Mouse (Mus musculus): Measurements from ENCODE around the gene Zyx. TPM values are rescaled to one million over a fixed set of nuclear protein-coding genes. Genes with fewer than 3 reads are reported as not detected.

The Zyx gene
- polyA plus RNA-seq, 1 experiment from 2014 or later = 52.4 TPM

DNA sequence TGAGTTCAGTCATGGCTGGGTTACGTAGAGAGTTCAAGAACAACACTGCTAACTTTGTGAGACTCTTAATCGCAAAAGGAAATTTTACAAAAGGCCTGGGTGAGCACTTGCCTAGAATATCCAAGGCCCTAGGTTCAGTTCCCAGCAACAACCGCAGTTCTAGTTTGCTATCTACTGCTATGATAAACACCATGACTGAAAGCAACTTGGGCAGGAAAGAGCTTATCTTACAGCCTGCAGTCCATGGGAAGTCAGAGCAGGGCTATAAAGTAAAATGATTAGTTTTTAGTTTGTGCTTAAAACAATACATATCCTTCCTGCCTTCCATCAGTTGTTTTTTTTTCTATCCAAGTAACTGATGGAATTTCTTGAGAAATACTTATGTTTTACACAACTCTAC lies 22.9 kb upstream of the Zyx start:
- 94% methylated on average over 3 of the region's 3 CpGs for WGBS
- Histone ChIP-seq H3K9me3 (ENCODE audit: control insufficient read depth, low read length) (no peaks in the 10 kb centered on the region), H3K9ac (ENCODE audit: low read depth, low read length) (no peak overlapping the region), H3K27ac (ENCODE audit: low read depth, low read length) (no peak overlapping the region), H3K36me3 (ENCODE audit: control insufficient read depth, insufficient read depth, low read length) (no peaks in the 10 kb centered on the region), H3K4me2 (ENCODE audit: low read length) (no peak overlapping the region), H3K4me3 (ENCODE audit: low read length) (no peak overlapping the region), H3K4me1 (ENCODE audit: control insufficient read depth, insufficient read depth, low read depth, low read length) (peaks cover 14% of the 10 kb centered on the region), H3K27me3 (replicated peaks; ENCODE audit: control insufficient read depth, insufficient read depth, low read length) (no peaks in the 10 kb centered on the region)
- ATAC-seq = no peak

GRCm38 (mm10) chr6:42328757-42329156 lies 20.7 kb upstream of the Zyx start:
- no peak for ATAC-seq
- H3K4me1 ChIP-seq (ENCODE audit: control insufficient read depth, insufficient read depth, low read depth, low read length) = no peaks in the 10 kb centered on the region
- no peaks in the 10 kb centered on the region for H3K9me3 ChIP-seq (ENCODE audit: control insufficient read depth, low read length)
- no peaks in the 10 kb centered on the region for H3K27me3 ChIP-seq (replicated peaks; ENCODE audit: control insufficient read depth, insufficient read depth, low read length)
- 81% methylated on average over 3 of the region's 3 CpGs for WGBS
- no peak overlapping the region for H3K9ac ChIP-seq (ENCODE audit: low read depth, low read length)
- H3K36me3 ChIP-seq (ENCODE audit: control insufficient read depth, insufficient read depth, low read length) = no peaks in the 10 kb centered on the region
- H3K4me3 ChIP-seq (ENCODE audit: low read length) = no peak overlapping the region
- H3K27ac ChIP-seq (ENCODE audit: low read depth, low read length) = no peak overlapping the region
- no peak overlapping the region for H3K4me2 ChIP-seq (ENCODE audit: low read length)

DNA sequence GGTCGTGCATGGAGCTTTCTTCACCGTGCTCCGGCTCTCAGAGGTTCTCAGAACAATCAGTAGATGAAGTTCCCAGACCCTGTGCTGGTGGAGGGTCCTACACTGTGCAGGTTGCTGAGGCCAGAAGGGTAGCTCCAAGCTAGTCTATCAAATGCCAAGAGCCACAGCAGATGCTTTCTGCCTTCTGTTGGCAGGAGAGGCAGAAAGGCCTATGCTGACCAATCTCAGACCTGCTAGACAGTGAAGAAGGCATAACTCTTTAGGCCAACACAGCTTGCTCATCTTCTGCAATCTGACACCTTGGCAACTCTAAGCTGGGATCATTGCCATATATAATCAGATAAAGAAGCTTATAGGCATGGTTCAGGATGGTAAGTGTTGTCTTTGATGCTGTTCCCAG lies 19.2 kb upstream of the Zyx start:
- Histone ChIP-seq H3K4me2 (ENCODE audit: low read length) (no peak overlapping the region), H3K9me3 (ENCODE audit: control insufficient read depth, low read length) (no peaks in the 10 kb centered on the region), H3K27me3 (replicated peaks; ENCODE audit: control insufficient read depth, insufficient read depth, low read length) (no peaks in the 10 kb centered on the region), H3K9ac (ENCODE audit: low read depth, low read length) (no peak overlapping the region), H3K4me3 (ENCODE audit: low read length) (no peak overlapping the region), H3K36me3 (ENCODE audit: control insufficient read depth, insufficient read depth, low read length) (no peaks in the 10 kb centered on the region), H3K4me1 (ENCODE audit: control insufficient read depth, insufficient read depth, low read depth, low read length) (no peaks in the 10 kb centered on the region), H3K27ac (ENCODE audit: low read depth, low read length) (no peak overlapping the region)
- 80% methylated on average over 3 of the region's 3 CpGs for WGBS
- ATAC-seq = peak; percentile 13; the same call in 1 of the 2 replicates

DNA sequence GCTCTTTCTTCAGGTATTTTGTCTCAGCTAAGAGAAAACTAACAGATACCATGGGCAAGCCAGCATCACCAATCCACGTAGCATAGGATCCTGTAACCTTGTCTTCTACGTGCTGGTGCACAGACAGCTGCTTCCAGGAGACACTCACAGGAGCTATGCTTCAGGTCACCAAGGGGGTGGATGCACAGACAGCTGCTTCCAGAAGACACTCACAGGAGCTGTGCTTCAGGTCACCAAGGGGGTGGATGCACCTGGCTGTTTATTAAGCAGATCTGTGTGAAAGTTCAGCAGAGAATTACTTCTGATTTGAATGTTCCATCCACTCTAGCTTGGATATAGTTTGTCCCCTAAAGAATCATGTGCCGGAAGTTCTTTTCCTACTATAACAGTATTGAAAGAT lies 18.5 kb upstream of the Zyx start:
- Histone ChIP-seq H3K4me2 (ENCODE audit: low read length) (no peak overlapping the region), H3K9me3 (ENCODE audit: control insufficient read depth, low read length) (no peaks in the 10 kb centered on the region), H3K27ac (ENCODE audit: low read depth, low read length) (no peak overlapping the region), H3K36me3 (ENCODE audit: control insufficient read depth, insufficient read depth, low read length) (no peaks in the 10 kb centered on the region), H3K4me3 (ENCODE audit: low read length) (no peak overlapping the region), H3K4me1 (ENCODE audit: control insufficient read depth, insufficient read depth, low read depth, low read length) (no peaks in the 10 kb centered on the region), H3K27me3 (replicated peaks; ENCODE audit: control insufficient read depth, insufficient read depth, low read length) (no peaks in the 10 kb centered on the region), H3K9ac (ENCODE audit: low read depth, low read length) (no peak overlapping the region)
- no peak for ATAC-seq
- 95% methylated on average over 3 of the region's 3 CpGs for WGBS

DNA sequence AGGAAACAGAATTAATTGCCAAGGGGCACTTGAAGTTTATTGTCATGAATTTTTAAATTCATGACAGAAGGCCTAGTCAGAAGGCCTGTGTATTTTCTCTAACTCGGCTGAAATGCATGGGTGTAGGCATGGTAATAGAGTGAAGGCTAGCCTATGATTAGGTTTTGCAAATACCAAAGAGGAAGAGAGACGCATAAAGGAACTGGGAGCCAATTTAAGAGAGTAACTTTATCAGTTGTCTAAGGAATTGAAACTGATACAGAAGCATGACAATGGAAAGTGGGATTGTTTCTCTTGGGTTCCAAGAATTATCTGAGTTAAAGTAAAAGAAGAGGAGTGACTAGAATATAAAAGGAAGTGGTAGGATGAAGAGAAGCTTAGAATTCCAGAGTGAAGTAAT lies 10.2 kb upstream of the Zyx start:
- Histone ChIP-seq H3K9ac (ENCODE audit: low read depth, low read length) (no peak overlapping the region), H3K27me3 (replicated peaks; ENCODE audit: control insufficient read depth, insufficient read depth, low read length) (no peaks in the 10 kb centered on the region), H3K27ac (ENCODE audit: low read depth, low read length) (no peak overlapping the region), H3K36me3 (ENCODE audit: control insufficient read depth, insufficient read depth, low read length) (no peaks in the 10 kb centered on the region), H3K4me3 (ENCODE audit: low read length) (no peak overlapping the region), H3K9me3 (ENCODE audit: control insufficient read depth, low read length) (no peaks in the 10 kb centered on the region), H3K4me2 (ENCODE audit: low read length) (no peak overlapping the region), H3K4me1 (ENCODE audit: control insufficient read depth, insufficient read depth, low read depth, low read length) (no peaks in the 10 kb centered on the region)
- WGBS = 92% methylated on average over 2 of the region's 2 CpGs
- no peak for ATAC-seq

DNA sequence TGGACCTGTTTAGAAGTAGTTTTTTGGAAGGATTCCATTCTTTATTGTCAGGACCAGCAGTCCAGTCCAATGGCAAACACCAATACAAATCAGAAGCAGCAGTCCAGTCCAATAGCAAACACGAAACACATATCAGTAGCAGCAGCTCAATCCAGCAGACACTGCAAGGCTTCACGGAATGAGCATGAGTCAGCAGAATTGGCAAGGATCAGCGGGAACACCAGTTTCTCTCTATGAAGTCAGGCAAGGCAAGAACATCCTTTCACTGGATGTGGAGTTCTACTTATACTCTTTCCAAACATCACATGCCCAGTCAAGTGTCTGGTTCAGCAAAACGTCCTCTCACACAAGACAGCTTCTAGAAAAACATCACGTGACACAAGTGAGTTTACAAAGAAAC lies 9.4 kb upstream of the Zyx start:
- ATAC-seq = no peak

GRCm38 (mm10) chr6:42342171-42342570 lies 7.3 kb upstream of the Zyx start:
- ATAC-seq = no peak
- Histone ChIP-seq H3K9me3 (ENCODE audit: control insufficient read depth, low read length) (no peaks in the 10 kb centered on the region), H3K36me3 (ENCODE audit: control insufficient read depth, insufficient read depth, low read length) (no peaks in the 10 kb centered on the region), H3K4me3 (ENCODE audit: low read length) (no peak overlapping the region), H3K4me1 (ENCODE audit: control insufficient read depth, insufficient read depth, low read depth, low read length) (no peaks in the 10 kb centered on the region), H3K27ac (ENCODE audit: low read depth, low read length) (no peak overlapping the region), H3K9ac (ENCODE audit: low read depth, low read length) (no peak overlapping the region), H3K4me2 (ENCODE audit: low read length) (no peak overlapping the region), H3K27me3 (replicated peaks; ENCODE audit: control insufficient read depth, insufficient read depth, low read length) (no peaks in the 10 kb centered on the region)
- 71% methylated on average over 1 of the region's 1 CpGs for WGBS

More for the DNA sequence above, 9.4 kb upstream of the Zyx start:
- no peaks in the 10 kb centered on the region for H3K4me1 ChIP-seq (ENCODE audit: control insufficient read depth, insufficient read depth, low read depth, low read length)
- 84% methylated on average over 5 of the region's 5 CpGs for WGBS
- no peaks in the 10 kb centered on the region for H3K36me3 ChIP-seq (ENCODE audit: control insufficient read depth, insufficient read depth, low read length)
- no peak overlapping the region for H3K4me2 ChIP-seq (ENCODE audit: low read length)
- H3K27ac ChIP-seq (ENCODE audit: low read depth, low read length) = no peak overlapping the region
- H3K9ac ChIP-seq (ENCODE audit: low read depth, low read length) = no peak overlapping the region
- H3K4me3 ChIP-seq (ENCODE audit: low read length) = no peak overlapping the region
- H3K27me3 ChIP-seq (replicated peaks; ENCODE audit: control insufficient read depth, insufficient read depth, low read length) = no peaks in the 10 kb centered on the region
- no peaks in the 10 kb centered on the region for H3K9me3 ChIP-seq (ENCODE audit: control insufficient read depth, low read length)

DNA sequence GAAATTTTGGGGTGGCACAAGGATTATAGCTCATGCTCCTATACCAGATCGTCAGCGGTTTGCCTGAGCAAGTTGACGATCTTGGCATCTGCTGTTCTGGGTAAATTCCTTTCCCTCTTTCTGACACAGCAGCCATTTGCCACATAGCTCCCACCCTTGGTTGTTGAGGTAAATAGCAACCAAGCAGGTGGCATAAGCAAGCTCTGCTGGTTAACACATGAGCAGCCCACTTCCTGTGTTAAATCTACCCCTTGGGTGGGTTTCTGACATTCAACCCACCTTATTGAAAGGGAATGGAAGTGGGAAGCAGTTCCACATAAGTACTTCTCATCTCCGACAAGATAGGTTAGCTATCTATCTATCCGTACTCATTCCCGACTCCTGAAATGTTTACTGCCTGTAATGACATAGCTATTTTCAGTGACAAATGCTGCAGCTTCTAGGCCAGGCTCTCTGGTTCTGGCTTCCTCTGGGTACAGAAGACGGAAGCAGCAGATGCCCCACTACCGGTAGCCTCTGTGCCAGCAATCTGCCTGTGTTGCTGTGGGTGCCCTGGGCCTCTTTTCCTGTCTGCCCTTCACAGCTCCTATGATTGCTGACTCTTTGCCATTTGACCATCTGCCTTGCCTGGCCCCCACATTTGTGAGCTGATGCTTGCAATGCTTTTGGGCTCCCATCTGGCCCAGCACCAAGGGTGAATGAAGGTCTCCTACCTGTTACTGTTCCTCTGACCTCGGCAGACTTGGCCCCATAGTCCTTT lies 5.9 kb upstream of the Zyx start:
- no peaks in the 10 kb centered on the region for H3K36me3 ChIP-seq (ENCODE audit: control insufficient read depth, insufficient read depth, low read length)
- ATAC-seq = peak; percentile 37; the same call in 1 of the 2 replicates

DNA sequence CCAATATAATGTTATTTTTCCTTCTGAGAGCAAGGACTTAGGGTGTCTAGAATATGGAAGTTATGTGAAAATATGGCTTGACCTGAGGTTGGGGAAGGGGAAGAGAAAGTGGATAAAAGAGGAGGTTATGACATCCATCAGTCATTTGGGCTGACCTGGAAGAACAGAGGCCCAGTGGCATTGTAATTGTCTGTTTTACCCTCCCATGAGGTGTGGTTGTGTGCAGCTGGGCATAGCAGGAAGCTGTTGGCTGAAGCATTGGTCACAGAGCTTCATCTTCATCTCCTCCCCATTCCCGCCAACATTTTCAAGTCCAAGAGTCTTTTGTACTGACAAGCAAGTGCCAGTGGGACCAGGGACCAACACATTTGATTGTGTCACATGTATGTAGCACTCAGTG lies 5.2 kb upstream of the Zyx start:
- Histone ChIP-seq H3K27ac (ENCODE audit: low read depth, low read length) (no peak overlapping the region), H3K4me1 (ENCODE audit: control insufficient read depth, insufficient read depth, low read depth, low read length) (peaks cover 7% of the 10 kb centered on the region), H3K9ac (ENCODE audit: low read depth, low read length) (no peak overlapping the region), H3K4me2 (ENCODE audit: low read length) (no peak overlapping the region), H3K27me3 (replicated peaks; ENCODE audit: control insufficient read depth, insufficient read depth, low read length) (no peaks in the 10 kb centered on the region), H3K36me3 (ENCODE audit: control insufficient read depth, insufficient read depth, low read length) (no peaks in the 10 kb centered on the region), H3K4me3 (ENCODE audit: low read length) (no peak overlapping the region), H3K9me3 (ENCODE audit: control insufficient read depth, low read length) (no peaks in the 10 kb centered on the region)
- ATAC-seq = no peak
- WGBS = 80% methylated on average over 1 of the region's 1 CpGs

More for the DNA sequence above, 5.9 kb upstream of the Zyx start:
- 85% methylated on average over 9 of the region's 9 CpGs for WGBS
- peaks cover under 1% of the 10 kb centered on the region for H3K4me1 ChIP-seq (ENCODE audit: control insufficient read depth, insufficient read depth, low read depth, low read length)
- no peak overlapping the region for H3K27ac ChIP-seq (ENCODE audit: low read depth, low read length)
- no peak overlapping the region for H3K4me2 ChIP-seq (ENCODE audit: low read length)
- no peaks in the 10 kb centered on the region for H3K9me3 ChIP-seq (ENCODE audit: control insufficient read depth, low read length)
- H3K4me3 ChIP-seq (ENCODE audit: low read length) = no peak overlapping the region
- no peak overlapping the region for H3K9ac ChIP-seq (ENCODE audit: low read depth, low read length)
- no peaks in the 10 kb centered on the region for H3K27me3 ChIP-seq (replicated peaks; ENCODE audit: control insufficient read depth, insufficient read depth, low read length)
